Mouse (Mus musculus) hindbrain, embryonic 11.5 days (tissue): ENCODE measurements around the gene Rab13. TPM values are rescaled to one million over a fixed set of nuclear protein-coding genes. Genes with fewer than 3 reads are reported as not detected.

Experiments
- ATAC-seq: fragments of 200-750 bp; cut with Nextera tagmentation; 2 replicates; pipeline ENCODE4 v1.8.0; 2017; ENCODE audit warnings: mild to moderate bottlenecking, moderate TSS enrichment, moderate library complexity; ENCODE audit not compliant: low FRiP score
- DNase-seq: peaks from one replicate; pipeline ENCODE4 v3.0.0-alpha.2; 2015; ENCODE audit warnings: low spot score
- H3K27ac ChIP-seq: fragments of 300-500 bp; sonication (generic); 2 replicates; pipeline ENCODE4 v1.5.1; 2014; ENCODE audit warnings: mild to moderate bottlenecking, low read depth, low read length
- H3K27me3 ChIP-seq: fragments of 300-500 bp; sonication (generic); 2 replicates; pipeline ENCODE4 v1.6.1; 2014; ENCODE audit warnings: mild to moderate bottlenecking, low read length, moderate library complexity, mixed read lengths; ENCODE audit not compliant: control insufficient read depth, insufficient read depth
- H3K36me3 ChIP-seq: fragments of 300-500 bp; sonication (generic); 2 replicates; pipeline ENCODE4 v1.6.1; 2014; ENCODE audit warnings: mild to moderate bottlenecking, low read length, moderate library complexity, mixed read lengths; ENCODE audit not compliant: control insufficient read depth, insufficient read depth
- H3K4me1 ChIP-seq: fragments of 300-500 bp; sonication (generic); replicated peaks from 2 replicates; pipeline ENCODE4 v1.6.1; 2014; ENCODE audit warnings: low read length, mixed read lengths; ENCODE audit not compliant: control insufficient read depth, insufficient read depth
- H3K4me2 ChIP-seq: fragments of 300-500 bp; sonication (generic); replicated peaks from 2 replicates; pipeline ENCODE4 v1.6.1; 2014; ENCODE audit warnings: mild to moderate bottlenecking, low read depth, low read length
- H3K4me3 ChIP-seq: fragments of 300-500 bp; sonication (generic); 2 replicates; pipeline ENCODE4 v1.5.1; 2014; ENCODE audit warnings: low read depth, low read length
- H3K9ac ChIP-seq: fragments of 300-500 bp; sonication (generic); 2 replicates; pipeline ENCODE4 v1.6.1; 2014; ENCODE audit warnings: low read depth, low read length
- H3K9me3 ChIP-seq: fragments of 300-500 bp; sonication (generic); 2 replicates; pipeline ENCODE4 v1.6.1; 2016; ENCODE audit warnings: low read length; ENCODE audit not compliant: control insufficient read depth
- WGBS: fragments of 180-500 bp; shearing (Covaris S2); extraction: QIAGEN DNeasy Blood & Tissue Kit; methylation state at CpG from one replicate; pipeline ENCODE4 v1.1.7; 2014; 5-methylcytosine and 5-hydroxymethylcytosine counted together
- polyA plus RNA-seq: library from polyadenylated mRNA; unstranded; fragments of >200 nt; fragmentation: Nextera tagmentation; extraction: Ambion mirVana; gene quantifications from 2 replicates; pipeline ENCODE4 v1.2.1, GENCODE M21; 2014

Gene Rab13
- 14.6 and 15.5 TPM in 2 replicates for polyA plus RNA-seq

GRCm38 (mm10) chr3:90213377-90213866 lies at the start of gene Rab13, which contains the start of gene Rps27:
Gene Rab13 (plus strand): TSS chr3:90213695.
Gene Rps27 (minus strand): TSS chr3:90213651.
- Histone ChIP-seq H3K9me3 (no peaks in the 10 kb centered on the region), H3K27me3 (no peaks in the 10 kb centered on the region), H3K27ac (peak within 1 kb of the TSS; percentile 51; the same call in 1 of the 2 replicates), H3K9ac (peak within 1 kb of the TSS; percentile 83), H3K4me1 (peaks cover 9% of the 10 kb centered on the region), H3K4me3 (peak within 1 kb of the TSS; percentile 77), H3K36me3 (peaks cover 13% of the 10 kb centered on the region), H3K4me2 (peak within 1 kb of the TSS; percentile 70)
- ATAC-seq (peak; percentile 94), DNase-seq (peak; percentile 91)
- WGBS, result 0% methylated on average over 42 of the region's 42 CpGs

DNA sequence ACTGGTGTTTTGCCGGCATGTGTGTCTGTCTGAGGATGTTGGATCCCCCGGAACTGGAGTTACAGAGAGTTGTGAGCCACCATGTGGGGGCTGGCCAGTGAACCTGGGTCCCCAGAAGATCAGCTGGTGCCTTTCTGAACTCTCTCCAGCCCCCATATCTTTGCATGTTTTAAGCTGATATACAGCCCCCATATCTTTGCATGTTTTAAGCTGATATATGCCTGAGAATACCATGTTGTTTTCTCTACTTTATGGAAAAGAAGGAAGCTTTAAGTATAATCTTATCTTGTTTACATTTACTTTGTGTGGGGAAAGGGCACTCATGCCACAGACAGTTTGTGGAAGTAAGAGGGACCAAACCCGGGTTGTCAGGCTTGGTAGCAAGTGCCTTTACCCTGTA lies 33.9 kb upstream of the Rab13 start:
- Histone ChIP-seq H3K27ac (no peak overlapping the region), H3K36me3 (no peaks in the 10 kb centered on the region), H3K4me3 (no peak overlapping the region), H3K4me1 (no peaks in the 10 kb centered on the region), H3K9me3 (no peaks in the 10 kb centered on the region), H3K27me3 (no peaks in the 10 kb centered on the region), H3K9ac (no peak overlapping the region), H3K4me2 (no peak overlapping the region)
- 78% methylated on average over 3 of the region's 3 CpGs for WGBS
- DNase-seq (no peak), ATAC-seq (no peak)

DNA sequence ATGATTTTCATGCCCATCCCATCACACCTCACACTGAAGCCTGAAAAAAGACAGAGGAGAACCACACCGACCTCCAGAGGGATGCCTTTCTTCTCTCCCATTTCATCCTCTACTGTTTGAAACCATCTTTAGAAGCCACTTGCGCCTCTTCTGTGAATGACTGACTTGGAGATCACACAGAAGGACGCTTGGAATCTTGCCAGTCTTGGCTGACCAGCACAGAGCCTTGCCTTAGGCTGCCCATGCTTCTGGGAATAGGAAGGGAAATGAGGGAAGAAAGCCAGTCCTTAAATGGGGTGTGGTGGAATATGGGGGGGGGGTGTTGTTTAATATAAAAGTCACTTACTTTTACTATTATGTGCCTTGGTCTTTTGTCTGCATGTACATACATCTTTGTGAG lies 29.9 kb upstream of the Rab13 start:
- no peak overlapping the region for H3K9ac ChIP-seq
- H3K36me3 ChIP-seq, result no peaks in the 10 kb centered on the region
- H3K4me3 ChIP-seq, result no peak overlapping the region
- no peak overlapping the region for H3K4me2 ChIP-seq
- DNase-seq, result no peak
- H3K27me3 ChIP-seq, result no peaks in the 10 kb centered on the region
- ATAC-seq, result no peak
- H3K9me3 ChIP-seq, result no peaks in the 10 kb centered on the region
- WGBS, result 84% methylated on average over 3 of the region's 3 CpGs
- no peaks in the 10 kb centered on the region for H3K4me1 ChIP-seq
- no peak overlapping the region for H3K27ac ChIP-seq

GRCm38 (mm10) chr3:90190859-90191510 lies 22.5 kb upstream of the Rab13 start:
- no peak overlapping the region for H3K4me2 ChIP-seq
- no peak for ATAC-seq
- no peaks in the 10 kb centered on the region for H3K36me3 ChIP-seq
- no peak for DNase-seq
- H3K27me3 ChIP-seq, result no peaks in the 10 kb centered on the region
- no peaks in the 10 kb centered on the region for H3K9me3 ChIP-seq
- no peaks in the 10 kb centered on the region for H3K4me1 ChIP-seq
- WGBS, result 81% methylated on average over 11 of the region's 11 CpGs
- no peak overlapping the region for H3K27ac ChIP-seq
- H3K4me3 ChIP-seq, result no peak overlapping the region
- H3K9ac ChIP-seq, result no peak overlapping the region

GRCm38 (mm10) chr3:90194759-90195158 lies 18.7 kb upstream of the Rab13 start:
- WGBS, result 67% methylated on average over 4 of the region's 4 CpGs
- ATAC-seq (no peak), DNase-seq (no peak)
- H3K9ac ChIP-seq, result no peak overlapping the region
- H3K9me3 ChIP-seq, result no peaks in the 10 kb centered on the region
- H3K4me1 ChIP-seq, result no peaks in the 10 kb centered on the region
- no peaks in the 10 kb centered on the region for H3K27me3 ChIP-seq
- H3K4me3 ChIP-seq, result no peak overlapping the region
- no peak overlapping the region for H3K27ac ChIP-seq
- no peak overlapping the region for H3K4me2 ChIP-seq
- H3K36me3 ChIP-seq, result no peaks in the 10 kb centered on the region

- Histone ChIP-seq H3K4me3 (no peak overlapping the region), H3K4me1 (no peaks in the 10 kb centered on the region), H3K27me3 (no peaks in the 10 kb centered on the region), H3K9ac (no peak overlapping the region), H3K4me2 (no peak overlapping the region), H3K9me3 (no peaks in the 10 kb centered on the region), H3K36me3 (no peaks in the 10 kb centered on the region), H3K27ac (no peak overlapping the region)
- 86% methylated on average over 1 of the region's 1 CpGs for WGBS
- DNase-seq, result no peak
- ATAC-seq, result no peak
Observed at GRCm38 (mm10) chr3:90195644-90196043, 17.9 kb upstream of the Rab13 start.

- H3K4me3 ChIP-seq, result no peak overlapping the region
- no peaks in the 10 kb centered on the region for H3K4me1 ChIP-seq
- no peaks in the 10 kb centered on the region for H3K9me3 ChIP-seq
- ATAC-seq, result no peak
- no peak overlapping the region for H3K4me2 ChIP-seq
- no peaks in the 10 kb centered on the region for H3K36me3 ChIP-seq
- no peaks in the 10 kb centered on the region for H3K27me3 ChIP-seq
- no peak overlapping the region for H3K9ac ChIP-seq
- no peak for DNase-seq
- no peak overlapping the region for H3K27ac ChIP-seq
- WGBS, result 80% methylated on average over 1 of the region's 1 CpGs
Observed at GRCm38 (mm10) chr3:90197548-90197947, 15.9 kb upstream of the Rab13 start.

- 72% methylated on average over 1 of the region's 1 CpGs for WGBS
- no peaks in the 10 kb centered on the region for H3K4me1 ChIP-seq
- H3K36me3 ChIP-seq, result no peaks in the 10 kb centered on the region
- no peak overlapping the region for H3K4me2 ChIP-seq
- DNase-seq, result no peak
- no peak overlapping the region for H3K4me3 ChIP-seq
- H3K27ac ChIP-seq, result no peak overlapping the region
- no peaks in the 10 kb centered on the region for H3K9me3 ChIP-seq
- no peak for ATAC-seq
- H3K27me3 ChIP-seq, result no peaks in the 10 kb centered on the region
- no peak overlapping the region for H3K9ac ChIP-seq
Observed at GRCm38 (mm10) chr3:90202884-90203283, 10.6 kb upstream of the Rab13 start.

GRCm38 (mm10) chr3:90203619-90204018 lies 9.9 kb upstream of the Rab13 start:
- ATAC-seq, result no peak
- H3K4me3 ChIP-seq, result no peak overlapping the region
- no peak overlapping the region for H3K4me2 ChIP-seq
- no peak overlapping the region for H3K9ac ChIP-seq
- H3K9me3 ChIP-seq, result no peaks in the 10 kb centered on the region
- DNase-seq, result no peak
- WGBS, result 77% methylated on average over 5 of the region's 5 CpGs
- no peaks in the 10 kb centered on the region for H3K4me1 ChIP-seq
- H3K27ac ChIP-seq, result no peak overlapping the region
- peaks cover 3% of the 10 kb centered on the region; the same call in 1 of the 2 replicates for H3K36me3 ChIP-seq
- H3K27me3 ChIP-seq, result no peaks in the 10 kb centered on the region
